Mouse (Mus musculus) embryonic facial prominence, embryonic 11.5 days (tissue): Measurements from ENCODE around the gene Prkd2. TPM values are rescaled to one million over a fixed set of nuclear protein-coding genes. Genes with fewer than 3 reads are reported as not detected.

Experiments used
- ATAC-seq: fragments of 200-750 bp; cut with Nextera tagmentation; replicated peaks from 2 replicates; pipeline ENCODE4 v1.8.0; 2017; ENCODE audit warnings: low read depth; ENCODE audit not compliant: insufficient number of reproducible peaks, low FRiP score, low TSS enrichment
- DNase-seq: peaks from one replicate; pipeline ENCODE4 v3.0.0-alpha.2; 2015; ENCODE audit warnings: low spot score
- H3K27ac ChIP-seq: fragments of 300-500 bp; sonication (generic); replicated peaks from 2 replicates; pipeline ENCODE4 v1.5.1; 2014; ENCODE audit warnings: mild to moderate bottlenecking, low read depth, low read length, control low read depth
- H3K27me3 ChIP-seq: fragments of 300-500 bp; sonication (generic); 2 replicates; pipeline ENCODE4 v1.6.1; 2014; ENCODE audit warnings: mild to moderate bottlenecking, low read length, moderate library complexity, mixed read lengths; ENCODE audit not compliant: control insufficient read depth, insufficient read depth
- H3K36me3 ChIP-seq: fragments of 300-500 bp; sonication (generic); replicated peaks from 2 replicates; pipeline ENCODE4 v1.6.1; 2014; ENCODE audit warnings: low read depth, mild to moderate bottlenecking, low read length, moderate library complexity, mixed read lengths; ENCODE audit not compliant: control insufficient read depth, insufficient read depth
- H3K4me1 ChIP-seq: fragments of 300-500 bp; sonication (generic); 2 replicates; pipeline ENCODE4 v1.6.1; 2014; ENCODE audit warnings: low read length, mixed read lengths; ENCODE audit not compliant: control insufficient read depth, insufficient read depth
- H3K4me2 ChIP-seq: fragments of 300-500 bp; sonication (generic); 2 replicates; pipeline ENCODE4 v1.6.1; 2014; ENCODE audit warnings: low read depth, mild to moderate bottlenecking, control low read depth, low read length, moderate library complexity
- H3K4me3 ChIP-seq: fragments of 300-500 bp; sonication (generic); 2 replicates; pipeline ENCODE4 v1.5.1; 2014; ENCODE audit warnings: low read depth, low read length, control low read depth
- H3K9ac ChIP-seq: fragments of 300-500 bp; sonication (generic); replicated peaks from 2 replicates; pipeline ENCODE4 v1.6.1; 2014; ENCODE audit warnings: mild to moderate bottlenecking, control low read depth, low read length
- H3K9me3 ChIP-seq: fragments of 300-500 bp; sonication (generic); replicated peaks from 2 replicates; pipeline ENCODE4 v1.6.1; 2016; ENCODE audit warnings: mild to moderate bottlenecking, low read length, inconsistent platforms, mixed read lengths; ENCODE audit not compliant: control insufficient read depth
- WGBS: fragments of 180-500 bp; shearing (Covaris S2); extraction: QIAGEN DNeasy Blood & Tissue Kit; methylation state at CpG from one replicate; pipeline ENCODE4 v1.1.7; 2014; 5-methylcytosine and 5-hydroxymethylcytosine counted together
- polyA plus RNA-seq: library from polyadenylated mRNA; unstranded; fragments of >200 nt; fragmentation: Nextera tagmentation; extraction: Ambion mirVana; gene quantifications from 2 replicates; pipeline ENCODE4 v1.2.1, GENCODE M21; 2014

Gene Prkd2
- polyA plus RNA-seq, 1 experiment from 2014 or later = 10.1 TPM

DNA sequence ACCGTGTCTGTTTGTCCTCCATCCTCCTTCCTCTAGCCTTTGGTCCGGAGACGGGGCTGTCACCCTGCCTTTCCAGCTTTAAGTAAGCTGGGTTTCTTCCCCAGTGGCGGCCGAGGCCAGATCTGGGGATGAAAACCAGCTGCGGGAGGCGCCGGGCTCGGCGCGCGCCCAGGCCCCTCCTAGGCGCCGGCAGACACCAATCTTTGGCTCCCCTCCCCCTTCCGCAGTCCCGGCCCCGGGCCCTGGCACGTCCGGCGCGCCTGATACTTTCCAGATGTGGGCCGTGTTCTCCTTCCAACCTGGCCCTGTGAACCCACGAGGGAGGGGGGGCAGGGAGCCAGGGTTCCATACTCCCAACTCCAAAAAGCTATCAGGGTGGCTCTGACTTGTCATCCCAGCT is 48.2 kb downstream of the Prkd2 start:
- Histone ChIP-seq H3K27ac (peak overlapping the region; percentile 87), H3K4me2 (peak overlapping the region; percentile 68), H3K4me1 (peaks cover 9% of the 10 kb centered on the region), H3K36me3 (peaks cover 5% of the 10 kb centered on the region), H3K4me3 (peak overlapping the region; percentile 25), H3K27me3 (peaks cover 3% of the 10 kb centered on the region; the same call in 1 of the 2 replicates), H3K9me3 (peaks cover 2% of the 10 kb centered on the region; the same call in 1 of the 2 replicates), H3K9ac (peak overlapping the region; percentile 56)
- WGBS = 2% methylated on average over 23 of the region's 23 CpGs
- ATAC-seq (peak; percentile 48), DNase-seq (peak; percentile 96)

DNA sequence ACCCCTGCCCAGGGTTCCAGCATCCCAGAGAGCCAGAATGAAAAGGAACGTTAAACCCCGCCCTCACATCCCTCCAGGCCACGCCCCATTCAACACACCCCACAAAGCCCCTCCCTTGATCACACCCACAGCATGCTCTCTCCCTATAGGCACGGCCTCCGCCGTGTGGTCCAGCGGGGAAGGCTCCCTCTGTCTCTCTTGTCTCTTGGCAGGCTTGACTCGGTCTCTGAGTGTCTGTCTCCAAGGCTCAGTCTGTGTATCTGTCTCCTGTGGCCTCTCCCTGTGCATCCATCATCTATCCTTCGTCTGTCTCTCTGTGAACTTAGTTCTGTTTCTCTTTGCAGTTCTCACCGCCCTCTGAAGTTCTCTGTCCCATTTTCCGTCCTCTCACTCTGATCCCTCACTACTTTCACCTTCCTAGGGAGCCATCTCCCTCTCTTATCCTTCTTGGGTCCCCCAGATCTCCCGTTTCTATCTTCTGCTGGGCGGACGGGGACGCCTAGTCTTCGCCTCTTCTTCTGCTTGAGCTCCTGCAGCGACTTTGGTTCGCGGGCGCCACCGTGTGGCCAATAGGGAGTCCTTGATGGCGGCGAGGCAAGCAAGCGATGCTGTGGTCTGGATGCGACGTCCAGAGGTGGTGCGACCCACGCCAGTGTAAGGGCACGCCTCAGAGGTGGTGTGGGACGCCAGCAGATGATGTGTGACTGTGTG is 49.1 kb downstream of the Prkd2 start, which contains the start of gene Gng8:
Gng8 (plus strand) TSS at position 146 of the 711 bp plus-strand sequence.
- DNase-seq = peak; percentile 91
- Histone ChIP-seq H3K4me2 (peak within 1 kb of the TSS; percentile 68), H3K4me1 (peaks cover 9% of the 10 kb centered on the region), H3K9me3 (no peaks in the 10 kb centered on the region), H3K4me3 (peak within 1 kb of the TSS; percentile 33), H3K9ac (peak within 1 kb of the TSS; percentile 56), H3K27ac (peak within 1 kb of the TSS; percentile 87), H3K36me3 (no peaks in the 10 kb centered on the region; the same call in none of the 2 replicates), H3K27me3 (no peaks in the 10 kb centered on the region; the same call in 1 of the 2 replicates)
- WGBS = under 1% methylated on average over 30 of the region's 30 CpGs
- peak; percentile 74 for ATAC-seq

GRCm38 (mm10) chr7:16892352-16892730 is 49.6 kb downstream of the Prkd2 start:
- WGBS = 34% methylated on average over 9 of the region's 9 CpGs
- DNase-seq (no peak), ATAC-seq (peak; percentile 1; the same call in 1 of the 2 replicates)
- Histone ChIP-seq H3K27ac (no peak overlapping the region), H3K27me3 (no peaks in the 10 kb centered on the region; the same call in 1 of the 2 replicates), H3K9me3 (no peaks in the 10 kb centered on the region), H3K4me3 (peak overlapping the region; percentile 33), H3K4me1 (peaks cover 9% of the 10 kb centered on the region), H3K36me3 (no peaks in the 10 kb centered on the region; the same call in none of the 2 replicates), H3K9ac (peak overlapping the region; percentile 35; the same call in 1 of the 2 replicates), H3K4me2 (peak overlapping the region; percentile 68)

- Histone ChIP-seq H3K4me2 (peak overlapping the region; percentile 43), H3K36me3 (no peaks in the 10 kb centered on the region; the same call in 1 of the 2 replicates), H3K9ac (no peak overlapping the region), H3K27me3 (no peaks in the 10 kb centered on the region; the same call in 1 of the 2 replicates), H3K9me3 (no peaks in the 10 kb centered on the region), H3K4me3 (peak overlapping the region; percentile 33), H3K27ac (no peak overlapping the region), H3K4me1 (peaks cover 9% of the 10 kb centered on the region)
- ATAC-seq (no peak), DNase-seq (no peak)
- 10% methylated on average over 6 of the region's 6 CpGs for WGBS
Measured at GRCm38 (mm10) chr7:16893612-16894011, 50.9 kb downstream of the Prkd2 start.

GRCm38 (mm10) chr7:16894279-16894678 is 51.6 kb downstream of the Prkd2 start:
- H3K4me2 ChIP-seq = peak overlapping the region; percentile 56
- DNase-seq = no peak
- no peaks in the 10 kb centered on the region for H3K9me3 ChIP-seq
- H3K9ac ChIP-seq = no peak overlapping the region; the same call in 1 of the 2 replicates
- WGBS = 3% methylated on average over 4 of the region's 4 CpGs
- no peaks in the 10 kb centered on the region; the same call in 1 of the 2 replicates for H3K27me3 ChIP-seq
- H3K27ac ChIP-seq = no peak overlapping the region
- peak overlapping the region; percentile 21 for H3K4me3 ChIP-seq
- H3K4me1 ChIP-seq = peaks cover 9% of the 10 kb centered on the region
- ATAC-seq = no peak; the same call in 1 of the 2 replicates
- H3K36me3 ChIP-seq = no peaks in the 10 kb centered on the region

DNA sequence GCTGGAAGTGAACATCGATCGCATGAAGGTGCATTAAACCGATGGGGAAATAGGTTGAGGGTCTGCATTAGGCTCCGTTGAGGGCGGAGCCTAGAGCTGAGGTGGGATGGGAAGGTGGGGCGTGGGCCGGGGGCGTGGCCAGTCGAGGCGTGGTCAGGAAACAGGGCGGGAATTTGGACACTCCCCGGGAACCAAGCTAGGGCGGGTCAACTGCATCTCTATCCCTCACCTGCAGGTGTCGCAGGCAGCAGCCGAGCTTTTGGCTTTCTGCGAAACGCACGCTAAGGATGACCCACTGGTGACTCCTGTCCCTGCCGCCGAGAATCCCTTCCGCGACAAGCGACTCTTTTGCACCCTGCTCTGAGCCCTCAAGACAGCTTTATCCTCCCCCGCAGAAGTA is 52.3 kb downstream of the Prkd2 start:
- Histone ChIP-seq H3K9ac (peak overlapping the region; percentile 25), H3K4me1 (peaks cover 9% of the 10 kb centered on the region), H3K27ac (no peak overlapping the region), H3K4me2 (peak overlapping the region; percentile 56), H3K4me3 (peak overlapping the region; percentile 21), H3K9me3 (no peaks in the 10 kb centered on the region), H3K36me3 (no peaks in the 10 kb centered on the region), H3K27me3 (no peaks in the 10 kb centered on the region; the same call in 1 of the 2 replicates)
- ATAC-seq = no peak
- under 1% methylated on average over 24 of the region's 24 CpGs for WGBS
- DNase-seq = peak; percentile 90

- peak overlapping the region; percentile 56 for H3K4me2 ChIP-seq
- peak overlapping the region; percentile 25; the same call in 1 of the 2 replicates for H3K9ac ChIP-seq
- no peaks in the 10 kb centered on the region; the same call in 1 of the 2 replicates for H3K27me3 ChIP-seq
- ATAC-seq (no peak), DNase-seq (no peak)
- H3K36me3 ChIP-seq = no peaks in the 10 kb centered on the region
- peaks cover 9% of the 10 kb centered on the region for H3K4me1 ChIP-seq
- H3K27ac ChIP-seq = no peak overlapping the region
- H3K4me3 ChIP-seq = peak overlapping the region; percentile 14; the same call in 1 of the 2 replicates
- no peaks in the 10 kb centered on the region for H3K9me3 ChIP-seq
- WGBS = 30% methylated on average over 10 of the region's 10 CpGs
Measured at GRCm38 (mm10) chr7:16895511-16895910, 52.8 kb downstream of the Prkd2 start.

GRCm38 (mm10) chr7:16900526-16900925 is 57.8 kb downstream of the Prkd2 start:
- Histone ChIP-seq H3K4me1 (no peaks in the 10 kb centered on the region; the same call in 1 of the 2 replicates), H3K27ac (no peak overlapping the region), H3K4me3 (no peak overlapping the region), H3K36me3 (no peaks in the 10 kb centered on the region), H3K27me3 (no peaks in the 10 kb centered on the region), H3K9ac (no peak overlapping the region), H3K4me2 (no peak overlapping the region), H3K9me3 (no peaks in the 10 kb centered on the region)
- ATAC-seq (no peak), DNase-seq (no peak)
- 14% methylated on average over 5 of the region's 5 CpGs for WGBS
